Comparison of ENCODE assay signal across 8 mouse cellular contexts in genomic region chr15:80253530-80253929, GRCm38 (mm10). TPM values are rescaled to one million over a fixed set of nuclear protein-coding genes. Genes with fewer than 3 reads are reported as not detected.
DNase-seq lines count a peak whose midpoint lies in the region; ATAC-seq lines count a peak whose summit lies in the region.

No protein-coding gene starts in this region.

- H3K9me3 ChIP-seq in heart, embryonic 11.5 days (replicated peaks; ENCODE audit: control insufficient read depth, low read length) = no peaks in the 10 kb centered on the region
- H3K9me3 ChIP-seq in hindbrain, embryonic 11.5 days (ENCODE audit: control insufficient read depth, low read length) = no peaks in the 10 kb centered on the region

- H3K4me3 ChIP-seq in heart, embryonic 11.5 days (ENCODE audit: low read depth, low read length) = no peak overlapping the region
- no peak overlapping the region for H3K4me3 ChIP-seq in hindbrain, embryonic 11.5 days (ENCODE audit: low read depth, low read length)

- H3K36me3 ChIP-seq in heart, embryonic 11.5 days (ENCODE audit: control insufficient read depth, insufficient read depth, low read length) = peaks cover 28% of the 10 kb centered on the region
- peaks cover 28% of the 10 kb centered on the region for H3K36me3 ChIP-seq in hindbrain, embryonic 11.5 days (ENCODE audit: control insufficient read depth, insufficient read depth, low read length)

- ATAC-seq in heart, embryonic 11.5 days (replicated peaks; ENCODE audit: insufficient number of reproducible peaks, low FRiP score, low TSS enrichment) = no peak
- ATAC-seq in hindbrain, embryonic 11.5 days (ENCODE audit: low FRiP score) = no peak

- peak overlapping the region; percentile 84; the same call in 1 of the 2 replicates for H3K4me2 ChIP-seq in heart, embryonic 11.5 days
- no peak overlapping the region for H3K4me2 ChIP-seq in hindbrain, embryonic 11.5 days (replicated peaks; ENCODE audit: low read depth, low read length)

- 35% methylated on average over 2 of the region's 2 CpGs for WGBS in heart, embryonic 11.5 days (ENCODE audit: insufficient replicate concordance)
- WGBS in hindbrain, embryonic 11.5 days = 42% methylated on average over 2 of the region's 2 CpGs

- H3K27ac ChIP-seq in heart, embryonic 11.5 days (ENCODE audit: low read depth, low read length) = peak overlapping the region; percentile 99
- H3K27ac ChIP-seq in hindbrain, embryonic 11.5 days (ENCODE audit: low read depth, low read length) = peak overlapping the region; percentile 91; the same call in 1 of the 2 replicates

- 0 out of 2 replicates have a peak overlapping the region, but pooled peaks have one; percentile 40 for H3K9ac ChIP-seq in heart, embryonic 11.5 days (ENCODE audit: low read depth, low read length)
- no peak overlapping the region for H3K9ac ChIP-seq in hindbrain, embryonic 11.5 days (ENCODE audit: low read depth, low read length)

- no peaks in the 10 kb centered on the region for H3K27me3 ChIP-seq in heart, embryonic 11.5 days (ENCODE audit: control insufficient read depth, insufficient read depth, low read length)
- no peaks in the 10 kb centered on the region for H3K27me3 ChIP-seq in hindbrain, embryonic 11.5 days (ENCODE audit: control insufficient read depth, insufficient read depth, low read length)

- no peak for DNase-seq in heart, postnatal 4 days
- DNase-seq in adipocyte (ENCODE audit: low spot score) = peak; percentile 19
- DNase-seq in hindbrain, embryonic 11.5 days (ENCODE audit: low spot score) = no peak
- peak; percentile 24 for DNase-seq in lung, postnatal 25 days (ENCODE audit: low spot score)
- no peak for DNase-seq in cerebellum, adult 8-10 months
- no peak for DNase-seq in thymus, postnatal 0 days (ENCODE audit: low spot score)
- no peak for DNase-seq in urinary bladder, adult 18-20 months (ENCODE audit: low spot score in 2 of 2)

- H3K4me1 ChIP-seq in heart, embryonic 11.5 days (ENCODE audit: control insufficient read depth, insufficient read depth, low read length) = peaks cover 44% of the 10 kb centered on the region
- H3K4me1 ChIP-seq in hindbrain, embryonic 11.5 days (replicated peaks; ENCODE audit: control insufficient read depth, insufficient read depth, low read length) = peaks cover 12% of the 10 kb centered on the region; the same call in 1 of the 2 replicates

RNA-seq across cellular contexts. Expression of gene Atf4, which starts 1.5 kb away (rescaled TPM):
- 90.2 and 94.4 TPM in 2 replicates for polyA plus RNA-seq in heart, embryonic 11.5 days (2014; fragmentation: Nextera tagmentation; extraction: Ambion mirVana)
- total RNA-seq in heart, postnatal 4 days (2021) = 100 to 1,000 TPM; 119 to 131 TPM
- 140 and 145 TPM in 2 replicates for polyA plus RNA-seq in hindbrain, embryonic 11.5 days (2014; fragmentation: Nextera tagmentation; extraction: Ambion mirVana)
- polyA plus RNA-seq in thymus, postnatal 0 days (2015; fragmentation: Nextera tagmentation; extraction: Ambion mirVana) = 103 and 106 TPM in 2 replicates

RNA-seq across cellular contexts. Expression of gene Rps19bp1, which starts 10.6 kb away (rescaled TPM):
- 48.1 and 53.8 TPM in 2 replicates for polyA plus RNA-seq in heart, embryonic 11.5 days (2014; fragmentation: Nextera tagmentation; extraction: Ambion mirVana)
- 10 to 100 TPM; 26.1 to 27.2 TPM for total RNA-seq in heart, postnatal 4 days (2021)
- polyA plus RNA-seq in hindbrain, embryonic 11.5 days (2014; fragmentation: Nextera tagmentation; extraction: Ambion mirVana) = 68.0 and 71.4 TPM in 2 replicates
- 56.7 and 58.4 TPM in 2 replicates for polyA plus RNA-seq in thymus, postnatal 0 days (2015; fragmentation: Nextera tagmentation; extraction: Ambion mirVana)

RNA-seq across cellular contexts. Expression of gene AC140267.1, which starts 17.9 kb away (rescaled TPM):
- polyA plus RNA-seq in heart, embryonic 11.5 days (2014; fragmentation: Nextera tagmentation; extraction: Ambion mirVana) = not detected in 2 replicates
- total RNA-seq in heart, postnatal 4 days (2021) = 10 to 100 TPM; 20.3 to 24.3 TPM
- polyA plus RNA-seq in hindbrain, embryonic 11.5 days (2014; fragmentation: Nextera tagmentation; extraction: Ambion mirVana) = not detected in 2 replicates
- not detected in 2 replicates for polyA plus RNA-seq in thymus, postnatal 0 days (2015; fragmentation: Nextera tagmentation; extraction: Ambion mirVana)

RNA-seq across cellular contexts. Expression of gene Mief1, which starts 19.7 kb away (rescaled TPM):
- 26.8 and 29.5 TPM in 2 replicates for polyA plus RNA-seq in heart, embryonic 11.5 days (2014; fragmentation: Nextera tagmentation; extraction: Ambion mirVana)
- 10 to 100 TPM; 38.0 to 38.3 TPM for total RNA-seq in heart, postnatal 4 days (2021)
- polyA plus RNA-seq in hindbrain, embryonic 11.5 days (2014; fragmentation: Nextera tagmentation; extraction: Ambion mirVana) = 38.5 and 39.1 TPM in 2 replicates
- polyA plus RNA-seq in thymus, postnatal 0 days (2015; fragmentation: Nextera tagmentation; extraction: Ambion mirVana) = 25.3 and 27.7 TPM in 2 replicates

RNA-seq across cellular contexts. Expression of gene Cacna1i, which starts 33.5 kb away (rescaled TPM):
- 0.01 TPM in 1 of 2 replicates, not detected in the other for polyA plus RNA-seq in heart, embryonic 11.5 days (2014; fragmentation: Nextera tagmentation; extraction: Ambion mirVana)
- under 1 TPM in 1 of 2 experiments, not detected in 1; 0.05 TPM for total RNA-seq in heart, postnatal 4 days (2021)
- polyA plus RNA-seq in hindbrain, embryonic 11.5 days (2014; fragmentation: Nextera tagmentation; extraction: Ambion mirVana) = 0.14 and 0.74 TPM in 2 replicates
- 0.01 and 0.03 TPM in 2 replicates for polyA plus RNA-seq in thymus, postnatal 0 days (2015; fragmentation: Nextera tagmentation; extraction: Ambion mirVana)

Comparison
In these comparisons a context has a peak if more than half of its experiments do, and no peak if none do; other contexts are left out.
1. DNase-seq: peak in adipocyte (single experiment) and lung, postnatal 25 days (single experiment); none in heart, postnatal 4 days (single experiment), hindbrain, embryonic 11.5 days (single experiment), cerebellum, adult 8-10 months (single experiment), thymus, postnatal 0 days (single experiment) and urinary bladder, adult 18-20 months (0 of 2).